Mouse (Mus musculus): ENCODE data around the gene Heg1. TPM values are rescaled to one million over a fixed set of nuclear protein-coding genes. Genes with fewer than 3 reads are reported as not detected.

Gene Heg1
- polyA plus RNA-seq, 1 experiment, result 28.4 TPM

DNA sequence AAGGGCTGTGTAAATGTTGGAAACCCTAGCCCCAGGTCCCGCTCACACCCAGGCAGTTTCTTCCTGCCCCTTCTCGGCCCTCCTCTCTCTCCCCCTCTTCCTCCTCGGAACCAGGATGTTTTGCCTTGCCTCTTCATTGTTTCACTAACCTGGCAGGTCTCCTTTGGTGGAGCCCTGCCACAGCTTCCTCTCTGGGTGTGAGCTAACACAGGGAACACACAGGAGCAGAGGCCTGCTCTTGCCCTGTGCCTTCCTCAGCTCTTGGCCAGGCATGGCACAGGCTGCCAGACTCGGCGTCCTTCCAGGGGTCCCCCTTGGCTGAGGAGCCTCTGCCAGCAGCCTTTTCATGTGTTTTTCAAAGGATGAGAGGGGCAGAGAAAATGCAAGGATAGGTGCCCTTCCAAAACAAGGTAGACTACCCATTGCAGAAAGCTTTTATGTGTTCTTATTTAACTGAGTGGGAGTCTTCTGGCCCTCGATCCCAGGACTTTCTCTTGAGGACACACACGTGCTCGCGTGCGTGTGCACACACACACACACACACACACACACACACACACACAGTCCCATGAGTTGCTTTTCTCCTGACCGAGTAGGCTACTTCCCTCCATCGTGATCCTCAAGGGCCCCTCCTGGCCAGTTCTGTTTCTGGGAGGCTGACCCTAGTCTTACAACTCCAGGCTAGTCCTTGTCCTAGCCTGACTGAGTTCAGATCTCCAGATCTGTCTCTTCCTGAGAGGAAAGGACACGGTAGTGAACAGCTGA lies 12.8 kb downstream of the Heg1 start:
- Histone ChIP-seq H3K4me1 (ENCODE audit: control insufficient read depth, insufficient read depth, low read length) (0 out of 2 replicates have a peak, but pooled peaks cover 3% of the 10 kb centered on the region), H3K4me3 (ENCODE audit: insufficient read depth, low read depth, low read length) (no peak overlapping the region), H3K36me3 (ENCODE audit: control insufficient read depth, insufficient read depth, low read length) (no peaks in the 10 kb centered on the region), H3K27me3 (replicated peaks; ENCODE audit: control insufficient read depth, insufficient read depth, low read length) (no peaks in the 10 kb centered on the region), H3K27ac (ENCODE audit: insufficient read depth, low read depth, low read length) (peak overlapping the region; percentile 70)
- TF ChIP-seq POLR2A (IDR thresholded peaks at IDR 0.05; ENCODE audit: low read depth, low read length), result no peak
- no peak for TF ChIP-seq CTCF (conservative IDR thresholded peaks at IDR 0.05; ENCODE audit: insufficient read depth, insufficient read length, low read depth, low read length)
- DNase-seq, result peak; percentile 72
- WGBS, result 66% methylated on average over 13 of the region's 13 CpGs

DNA sequence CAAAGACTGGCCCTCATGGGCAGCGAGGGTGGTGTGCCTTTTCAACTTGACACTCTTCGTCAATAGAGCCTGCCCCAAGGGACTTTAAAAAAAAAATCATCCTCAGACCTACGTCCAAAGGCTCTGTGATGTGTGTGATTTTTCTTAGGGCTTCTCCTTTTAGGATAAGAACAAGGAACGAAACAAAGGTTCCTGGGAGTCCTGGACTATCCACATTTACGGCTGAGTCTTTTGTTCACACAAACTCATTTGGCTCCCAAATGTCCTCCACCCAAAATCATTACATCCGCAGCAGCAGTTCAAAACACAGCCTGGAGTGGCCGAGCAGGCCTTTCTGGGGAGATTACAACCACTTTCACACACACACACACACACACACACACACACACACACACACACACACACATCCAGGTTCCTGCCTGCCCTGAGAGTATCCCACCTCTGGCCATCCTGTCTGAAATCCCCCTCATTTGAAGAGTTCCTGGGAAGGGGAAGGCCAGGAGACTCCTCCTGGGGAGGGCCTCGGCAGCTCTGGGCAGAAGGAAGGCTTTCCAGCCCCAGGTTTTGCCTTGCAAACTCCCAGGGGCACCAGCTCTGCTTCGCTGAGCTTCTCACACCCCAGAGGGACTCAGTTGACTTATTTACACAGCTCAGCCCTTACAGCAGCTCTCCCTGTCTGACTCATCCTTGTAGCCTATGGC lies 13.6 kb downstream of the Heg1 start:
- Histone ChIP-seq H3K4me1 (ENCODE audit: control insufficient read depth, insufficient read depth, low read length) (0 out of 2 replicates have a peak, but pooled peaks cover 3% of the 10 kb centered on the region), H3K27ac (ENCODE audit: insufficient read depth, low read depth, low read length) (peak overlapping the region; percentile 70), H3K36me3 (ENCODE audit: control insufficient read depth, insufficient read depth, low read length) (no peaks in the 10 kb centered on the region), H3K4me3 (ENCODE audit: insufficient read depth, low read depth, low read length) (no peak overlapping the region), H3K27me3 (replicated peaks; ENCODE audit: control insufficient read depth, insufficient read depth, low read length) (no peaks in the 10 kb centered on the region)
- TF ChIP-seq CTCF (conservative IDR thresholded peaks at IDR 0.05; ENCODE audit: insufficient read depth, insufficient read length, low read depth, low read length) (no peak), POLR2A (IDR thresholded peaks at IDR 0.05; ENCODE audit: low read depth, low read length) (no peak)
- DNase-seq, result peak; percentile 23
- 58% methylated on average over 9 of the region's 9 CpGs for WGBS

GRCm38 (mm10) chr16:33698277-33698790 lies 14.2 kb downstream of the Heg1 start:
- TF ChIP-seq CTCF (conservative IDR thresholded peaks at IDR 0.05; ENCODE audit: insufficient read depth, insufficient read length, low read depth, low read length) (no peak), POLR2A (IDR thresholded peaks at IDR 0.05; ENCODE audit: low read depth, low read length) (no peak)
- Histone ChIP-seq H3K4me1 (ENCODE audit: control insufficient read depth, insufficient read depth, low read length) (0 out of 2 replicates have a peak, but pooled peaks cover 3% of the 10 kb centered on the region), H3K36me3 (ENCODE audit: control insufficient read depth, insufficient read depth, low read length) (no peaks in the 10 kb centered on the region), H3K27ac (ENCODE audit: insufficient read depth, low read depth, low read length) (peak overlapping the region; percentile 70; the same call in 1 of the 2 replicates), H3K4me3 (ENCODE audit: insufficient read depth, low read depth, low read length) (no peak overlapping the region), H3K27me3 (replicated peaks; ENCODE audit: control insufficient read depth, insufficient read depth, low read length) (no peaks in the 10 kb centered on the region)
- no peak for DNase-seq
- 64% methylated on average over 12 of the region's 12 CpGs for WGBS

DNA sequence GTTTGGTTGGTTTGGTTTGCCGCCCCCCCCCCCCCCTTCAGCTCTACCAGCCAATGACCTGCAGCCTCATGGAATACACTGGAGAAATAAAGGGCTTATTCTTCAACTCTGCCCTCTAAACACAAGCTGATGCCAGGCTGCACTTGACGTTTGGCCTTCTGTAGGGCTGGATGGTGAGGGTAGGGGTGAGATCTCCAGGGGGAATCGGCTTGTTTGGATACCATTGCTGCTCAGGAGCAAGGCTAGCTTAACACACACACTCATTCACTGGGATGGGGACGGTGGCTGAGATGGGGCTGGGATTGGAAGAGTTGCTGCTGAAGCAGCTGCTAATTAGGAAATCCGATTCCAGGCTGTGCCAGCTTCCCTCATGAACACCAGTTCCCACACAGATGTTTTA lies 16.4 kb downstream of the Heg1 start:
- TF ChIP-seq CTCF (conservative IDR thresholded peaks at IDR 0.05; ENCODE audit: insufficient read depth, insufficient read length, low read depth, low read length), result no peak
- TF ChIP-seq POLR2A (IDR thresholded peaks at IDR 0.05; ENCODE audit: low read depth, low read length), result no peak
- Histone ChIP-seq H3K36me3 (ENCODE audit: control insufficient read depth, insufficient read depth, low read length) (no peaks in the 10 kb centered on the region), H3K4me3 (ENCODE audit: insufficient read depth, low read depth, low read length) (no peak overlapping the region), H3K27me3 (replicated peaks; ENCODE audit: control insufficient read depth, insufficient read depth, low read length) (no peaks in the 10 kb centered on the region), H3K27ac (ENCODE audit: insufficient read depth, low read depth, low read length) (no peak overlapping the region), H3K4me1 (ENCODE audit: control insufficient read depth, insufficient read depth, low read length) (0 out of 2 replicates have a peak, but pooled peaks cover 3% of the 10 kb centered on the region)
- 58% methylated on average over 5 of the region's 5 CpGs for WGBS
- DNase-seq, result no peak

GRCm38 (mm10) chr16:33701872-33702271 lies 17.7 kb downstream of the Heg1 start:
- Histone ChIP-seq H3K27ac (ENCODE audit: insufficient read depth, low read depth, low read length) (no peak overlapping the region), H3K27me3 (replicated peaks; ENCODE audit: control insufficient read depth, insufficient read depth, low read length) (no peaks in the 10 kb centered on the region), H3K36me3 (ENCODE audit: control insufficient read depth, insufficient read depth, low read length) (no peaks in the 10 kb centered on the region), H3K4me1 (ENCODE audit: control insufficient read depth, insufficient read depth, low read length) (0 out of 2 replicates have a peak, but pooled peaks cover 3% of the 10 kb centered on the region), H3K4me3 (ENCODE audit: insufficient read depth, low read depth, low read length) (no peak overlapping the region)
- WGBS, result 82% methylated on average over 4 of the region's 4 CpGs
- no peak for DNase-seq
- TF ChIP-seq POLR2A (IDR thresholded peaks at IDR 0.05; ENCODE audit: low read depth, low read length) (no peak), CTCF (conservative IDR thresholded peaks at IDR 0.05; ENCODE audit: insufficient read depth, insufficient read length, low read depth, low read length) (no peak)

GRCm38 (mm10) chr16:33704289-33704688 lies 20.1 kb downstream of the Heg1 start:
- Histone ChIP-seq H3K27ac (ENCODE audit: insufficient read depth, low read depth, low read length) (no peak overlapping the region), H3K4me1 (ENCODE audit: control insufficient read depth, insufficient read depth, low read length) (no peaks in the 10 kb centered on the region), H3K36me3 (ENCODE audit: control insufficient read depth, insufficient read depth, low read length) (no peaks in the 10 kb centered on the region), H3K4me3 (ENCODE audit: insufficient read depth, low read depth, low read length) (no peak overlapping the region), H3K27me3 (replicated peaks; ENCODE audit: control insufficient read depth, insufficient read depth, low read length) (no peaks in the 10 kb centered on the region)
- 78% methylated on average over 9 of the region's 9 CpGs for WGBS
- TF ChIP-seq CTCF (conservative IDR thresholded peaks at IDR 0.05; ENCODE audit: insufficient read depth, insufficient read length, low read depth, low read length) (no peak), POLR2A (IDR thresholded peaks at IDR 0.05; ENCODE audit: low read depth, low read length) (no peak)
- DNase-seq, result no peak

GRCm38 (mm10) chr16:33705258-33705657 lies 21.1 kb downstream of the Heg1 start:
- no peaks in the 10 kb centered on the region for H3K4me1 ChIP-seq (ENCODE audit: control insufficient read depth, insufficient read depth, low read length)
- no peak overlapping the region for H3K4me3 ChIP-seq (ENCODE audit: insufficient read depth, low read depth, low read length)
- H3K27ac ChIP-seq (ENCODE audit: insufficient read depth, low read depth, low read length), result no peak overlapping the region
- no peaks in the 10 kb centered on the region for H3K36me3 ChIP-seq (ENCODE audit: control insufficient read depth, insufficient read depth, low read length)
- H3K27me3 ChIP-seq (replicated peaks; ENCODE audit: control insufficient read depth, insufficient read depth, low read length), result no peaks in the 10 kb centered on the region
- 17% methylated on average over 6 of the region's 6 CpGs for WGBS
- peak; percentile 68 for DNase-seq
- TF ChIP-seq POLR2A (IDR thresholded peaks at IDR 0.05; ENCODE audit: low read depth, low read length) (no peak), CTCF (conservative IDR thresholded peaks at IDR 0.05; ENCODE audit: insufficient read depth, insufficient read length, low read depth, low read length) (no peak)
